Mouse (Mus musculus) embryonic facial prominence, embryonic 13.5 days (tissue): ENCODE data around the gene Gm10352. TPM values are rescaled to one million over a fixed set of nuclear protein-coding genes. Genes with fewer than 3 reads are reported as not detected.
"Not testable (repeated sequence)": the region's sequence is repeated elsewhere in the genome, so short reads cannot be mapped to it uniquely, and the experiment has no call there.

Source experiments
- ATAC-seq: fragments of 200-750 bp; cut with Nextera tagmentation; 2 replicates; pipeline ENCODE4 v1.8.0; 2017; ENCODE audit warnings: low read depth; ENCODE audit not compliant: insufficient number of reproducible peaks, insufficient read depth, low FRiP score, low TSS enrichment
- H3K27ac ChIP-seq: fragments of 300-500 bp; sonication (generic); 2 replicates; pipeline ENCODE4 v1.5.1; 2015; ENCODE audit warnings: moderate library complexity, mild to moderate bottlenecking, inconsistent platforms
- H3K27me3 ChIP-seq: fragments of 300-500 bp; sonication (generic); 2 replicates; pipeline ENCODE4 v1.6.1; 2015; ENCODE audit warnings: mild to moderate bottlenecking, inconsistent platforms
- H3K36me3 ChIP-seq: fragments of 300-500 bp; sonication (generic); 2 replicates; pipeline ENCODE4 v1.6.1; 2015; ENCODE audit warnings: mild to moderate bottlenecking, inconsistent platforms
- H3K4me1 ChIP-seq: fragments of 300-500 bp; sonication (generic); 2 replicates; pipeline ENCODE4 v1.6.1; 2015; ENCODE audit warnings: inconsistent platforms
- H3K4me2 ChIP-seq: fragments of 300-500 bp; sonication (generic); 2 replicates; pipeline ENCODE4 v1.6.1; 2015; ENCODE audit warnings: moderate library complexity, mild to moderate bottlenecking, inconsistent platforms
- H3K4me3 ChIP-seq: fragments of 300-500 bp; sonication (generic); 2 replicates; pipeline ENCODE4 v1.5.1; 2015; ENCODE audit warnings: mild to moderate bottlenecking, inconsistent platforms
- H3K9ac ChIP-seq: fragments of 300-500 bp; sonication (generic); 2 replicates; pipeline ENCODE4 v1.6.1; 2015; ENCODE audit warnings: mild to moderate bottlenecking, inconsistent platforms
- H3K9me3 ChIP-seq: fragments of 300-500 bp; sonication (generic); 2 replicates; pipeline ENCODE4 v1.6.1; 2016; ENCODE audit warnings: inconsistent platforms
- WGBS: fragments of 180-500 bp; shearing (Covaris S2); methylation state at CpG from one replicate; pipeline ENCODE4 v1.1.7; 2015; ENCODE audit warnings: mixed read lengths; 5-methylcytosine and 5-hydroxymethylcytosine counted together
- polyA plus RNA-seq: library from polyadenylated mRNA; unstranded; fragments of >200 nt; fragmentation: Nextera tagmentation; extraction: Ambion mirVana; gene quantifications from 2 replicates; pipeline ENCODE4 v1.2.1, GENCODE M21; 2015

Gene Gm10352
- 0.18 TPM in 1 of 2 replicates, not detected in the other for polyA plus RNA-seq

DNA sequence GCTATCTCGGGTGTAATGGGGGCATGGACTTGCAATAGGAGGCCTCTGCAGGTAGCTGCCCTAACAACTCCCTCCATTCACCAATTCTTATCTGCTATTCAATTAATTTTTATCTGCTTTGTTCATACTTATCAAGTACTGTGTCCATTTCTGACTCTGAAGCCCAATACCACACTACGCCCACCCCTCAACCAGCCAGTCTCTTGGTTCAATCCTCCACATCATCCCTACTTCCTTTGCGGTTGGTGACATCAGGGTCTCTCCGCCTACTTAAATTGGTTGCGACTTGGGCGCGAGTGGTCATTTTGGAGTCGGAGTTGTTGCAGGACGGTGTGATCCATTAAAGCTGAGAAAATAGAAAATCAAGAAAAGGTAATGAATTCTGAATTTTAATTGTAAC, at the start of gene Gm10352:
Gene Gm10352, plus strand, starts transcription at position 301 of the 400 bp plus-strand sequence.
- WGBS = no CpG with 5 or more reads among the region's 9 CpGs
- H3K9ac ChIP-seq, H3K4me3 ChIP-seq, H3K36me3 ChIP-seq, ATAC-seq, H3K27ac ChIP-seq, H3K9me3 ChIP-seq, H3K4me1 ChIP-seq, H3K27me3 ChIP-seq, H3K4me2 ChIP-seq: not testable (repeated sequence)

DNA sequence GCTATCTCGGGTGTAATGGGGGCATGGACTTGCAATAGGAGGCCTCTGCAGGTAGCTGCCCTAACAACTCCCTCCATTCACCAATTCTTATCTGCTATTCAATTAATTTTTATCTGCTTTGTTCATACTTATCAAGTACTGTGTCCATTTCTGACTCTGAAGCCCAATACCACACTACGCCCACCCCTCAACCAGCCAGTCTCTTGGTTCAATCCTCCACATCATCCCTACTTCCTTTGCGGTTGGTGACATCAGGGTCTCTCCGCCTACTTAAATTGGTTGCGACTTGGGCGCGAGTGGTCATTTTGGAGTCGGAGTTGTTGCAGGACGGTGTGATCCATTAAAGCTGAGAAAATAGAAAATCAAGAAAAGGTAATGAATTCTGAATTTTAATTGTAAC, 31.5 kb downstream of the Gm10352 start, which contains the start of gene Gm29289:
Gene Gm29289, plus strand, starts transcription at position 301 of the 400 bp plus-strand sequence.
- not testable (repeated sequence) for H3K4me2 ChIP-seq, H3K27ac ChIP-seq, H3K4me3 ChIP-seq, H3K27me3 ChIP-seq, H3K9me3 ChIP-seq, H3K9ac ChIP-seq, ATAC-seq, H3K36me3 ChIP-seq, H3K4me1 ChIP-seq
- WGBS = no CpG with 5 or more reads among the region's 9 CpGs

Other genes with a start within 250 kb of the Gm10352 start
- gene Sry, start 237.3 kb upstream of the Gm10352 start, polyA plus RNA-seq = not detected in 2 replicates
- gene H2al2b, start 180.3 kb upstream of the Gm10352 start, polyA plus RNA-seq = not detected in 2 replicates
- gene Gm4064, start 104.8 kb upstream of the Gm10352 start, polyA plus RNA-seq = not detected in 2 replicates
- gene Rbmy, start 70.3 kb upstream of the Gm10352 start, polyA plus RNA-seq = not detected in 2 replicates
- gene Gm10256, start 70.3 kb upstream of the Gm10352 start, polyA plus RNA-seq = not detected in 2 replicates
- gene Gm29289, start 31.6 kb downstream of the Gm10352 start, polyA plus RNA-seq = not detected in 2 replicates